Mouse (Mus musculus): ENCODE measurements at regions not wholly inside any gene's neighbourhood (a gene's known extent, or its start where the extent isn't known, plus 50 kb on each side); places are given as distances from the start of the nearest gene placed in this dataset.

DNA sequence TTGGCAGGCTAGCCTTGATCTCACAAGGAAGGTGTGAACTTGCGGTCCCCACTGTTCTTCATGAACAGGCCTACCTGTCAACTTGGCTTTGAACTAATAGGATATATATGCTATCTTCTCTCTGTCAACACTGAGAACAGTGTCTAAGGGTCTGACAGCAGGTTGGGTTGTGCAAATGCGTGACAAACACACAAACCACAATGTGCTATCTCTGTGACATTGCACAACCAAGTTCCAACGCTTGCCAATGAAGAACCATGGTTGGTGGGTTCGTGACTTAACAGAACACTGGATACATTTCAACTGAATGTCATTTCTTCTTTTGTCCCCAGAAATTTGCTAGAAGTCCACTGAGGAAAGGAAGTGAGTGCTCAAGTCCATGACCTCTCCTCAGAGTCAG is 696.8 kb upstream of the 4930412O13Rik start:
- DNase-seq (ENCODE audit: low spot score in 2 of 2), result no peak

- DNase-seq (ENCODE audit: low spot score in 2 of 2), result no peak
Measured at GRCm38 (mm10) chr2:9185780-9186483, 695.1 kb upstream of the 4930412O13Rik start.

DNA sequence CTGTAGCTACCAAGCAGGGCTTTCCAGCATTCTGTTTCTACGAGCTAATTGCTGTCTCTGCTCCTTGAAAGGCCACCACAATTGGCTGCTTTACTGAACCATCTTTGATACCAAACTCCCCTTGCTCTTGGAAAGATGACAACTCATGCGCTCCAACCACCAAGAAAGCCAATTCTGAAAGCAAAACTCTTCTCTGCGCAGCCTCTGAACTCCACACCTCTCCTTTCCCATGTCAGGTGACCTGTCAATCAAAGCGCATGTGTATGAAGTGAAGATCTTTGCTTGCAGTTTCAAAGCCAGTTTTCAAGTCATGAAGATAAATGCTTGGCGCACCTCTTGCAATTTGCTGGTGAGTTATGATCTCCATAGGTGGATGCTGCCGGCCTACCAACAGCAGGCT is 687.9 kb upstream of the 4930412O13Rik start:
- DNase-seq (ENCODE audit: low spot score in 2 of 2), result no peak

DNA sequence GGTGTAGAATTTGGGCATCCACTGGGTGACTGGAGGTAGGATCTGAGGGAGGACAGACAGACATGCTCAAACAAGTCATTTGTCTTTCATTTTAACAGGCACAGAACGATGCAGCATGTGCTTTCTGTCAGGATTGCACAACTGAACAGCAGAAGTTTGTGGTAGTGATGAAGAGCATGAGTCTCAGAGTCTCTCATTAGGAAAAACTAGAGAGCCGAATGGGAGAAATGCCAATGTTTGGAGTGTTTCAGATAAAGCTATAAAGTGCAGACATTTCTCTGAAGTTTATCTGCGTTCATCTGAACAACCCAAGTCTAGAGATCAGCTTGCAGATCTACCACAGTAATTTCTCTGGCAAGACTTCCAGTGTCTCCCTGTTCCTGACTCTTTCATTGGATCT is 684.0 kb upstream of the 4930412O13Rik start:
- DNase-seq (ENCODE audit: low spot score in 2 of 2), result no peak

- DNase-seq (ENCODE audit: low spot score in 2 of 2), result no peak
Measured at GRCm38 (mm10) chr2:9207963-9208362, 673.1 kb upstream of the 4930412O13Rik start.

Data from frontal cortex, postnatal 36 days (tissue).